Mouse (Mus musculus) bone marrow macrophage, adult 2 months (primary cell): ENCODE data around the gene Igsf3.

Source experiments
- CTCF ChIP-seq: IDR thresholded peaks from 2 replicates; pipeline ENCODE4 v1.5.1; 2012; ENCODE audit warnings: low read depth, mild to moderate bottlenecking, low read length, moderate library complexity
- POLR2A ChIP-seq: IDR thresholded peaks from 2 replicates; pipeline ENCODE4 v1.6.1; 2012; ENCODE audit warnings: mild to moderate bottlenecking, low read depth, low read length, borderline replicate concordance

GRCm38 (mm10) chr3:101391991-101392390 lies 15.1 kb downstream of the Igsf3 start:
- TF ChIP-seq CTCF (no peak), POLR2A (no peak)
